Mouse (Mus musculus) thymus, postnatal 36 days (tissue): ENCODE results near the gene Cul7.
A peak's percentile ranks its signal among the peaks of the same experiment; 100 is the strongest.

ENCODE experiments used
- DNase-seq, 2 experiments: peaks; one replicate each; pipeline ENCODE4 v3.0.0; 2022; ENCODE audit warnings: mixed read lengths in 2 of 2

Cul7 gene

GRCm38 (mm10) chr17:46704887-46705835 is 55.0 kb downstream of the Cul7 start, which contains the start of gene Ppp2r5d:
Gene Ppp2r5d, minus strand, starts transcription at chr17:46705111.
- DNase-seq: peak; percentile 95 to 97

GRCm38 (mm10) chr17:46706375-46707089 is 56.4 kb downstream of the Cul7 start:
- no peak for DNase-seq

- peak; percentile 89 to 92 for DNase-seq
Measured at GRCm38 (mm10) chr17:46710959-46711597, 60.9 kb downstream of the Cul7 start, which contains the start of gene Pex6. Gene Pex6, plus strand, starts transcription at chr17:46711463.

GRCm38 (mm10) chr17:46711612-46712271 is 61.6 kb downstream of the Cul7 start:
- peak in 1 of 2 experiments; percentile 57 for DNase-seq

GRCm38 (mm10) chr17:46712442-46712841 is 62.3 kb downstream of the Cul7 start:
- no peak for DNase-seq

GRCm38 (mm10) chr17:46713849-46714248 is 63.7 kb downstream of the Cul7 start:
- no peak for DNase-seq
